Mouse (Mus musculus): ENCODE measurements at regions not wholly inside any gene's neighbourhood (a gene's known extent, or its start where the extent isn't known, plus 50 kb on each side); places are given as distances from the start of the nearest gene placed in this dataset.

GRCm38 (mm10) chr2:105454353-105454752 lies 55.2 kb upstream of the Rcn1 start:
- DNase-seq (ENCODE audit: low read depth) = no peak

DNA sequence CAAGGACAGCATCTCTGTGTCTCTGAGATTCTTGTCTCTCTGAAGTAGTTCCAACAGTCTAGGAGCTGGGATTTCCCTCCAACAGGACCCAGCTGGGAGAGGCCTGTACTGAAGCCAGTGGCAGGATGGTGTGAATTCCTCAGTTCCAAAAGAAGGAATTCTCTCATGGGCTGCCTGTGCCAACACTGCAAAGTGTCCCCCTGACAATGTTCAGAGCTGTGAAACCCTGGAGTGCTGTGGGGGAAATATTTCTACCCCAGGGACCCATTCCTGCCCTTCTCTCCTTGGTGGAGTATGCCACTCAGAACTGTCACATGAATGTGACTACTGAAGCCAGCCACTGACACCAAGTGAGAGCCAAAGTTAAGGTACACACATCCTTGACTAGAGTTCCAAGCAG lies 55.7 kb upstream of the Rcn1 start:
- no peak for DNase-seq (ENCODE audit: low read depth)

GRCm38 (mm10) chr2:105458643-105459042 lies 59.5 kb upstream of the Rcn1 start:
- DNase-seq (ENCODE audit: low read depth) = no peak

DNA sequence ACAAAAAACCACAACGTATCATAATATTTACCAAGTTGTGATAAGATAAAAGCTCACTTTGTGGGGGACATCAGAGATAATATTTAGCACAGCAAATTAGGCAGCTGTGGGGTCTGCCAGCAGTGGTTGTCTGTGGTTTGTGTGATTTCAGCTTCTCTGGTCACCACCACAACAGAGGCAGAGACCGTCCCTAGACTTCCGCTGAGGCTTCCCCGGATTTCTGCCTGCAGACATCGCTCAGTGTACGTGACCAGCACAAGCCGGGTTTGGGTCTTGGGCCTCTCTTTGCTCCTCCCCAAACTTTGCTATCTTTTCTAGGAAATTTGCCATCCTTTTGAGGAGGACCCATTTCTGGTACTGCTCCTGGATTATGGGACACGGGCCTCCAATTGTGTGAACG lies 60.4 kb upstream of the Rcn1 start:
- DNase-seq (ENCODE audit: low read depth) = no peak

- no peak for DNase-seq (ENCODE audit: low read depth)
Measured at GRCm38 (mm10) chr2:105465630-105466029, 66.5 kb upstream of the Rcn1 start.

- DNase-seq (ENCODE audit: low read depth) = peak; percentile 70
Measured at GRCm38 (mm10) chr2:105468930-105469329, 69.8 kb upstream of the Rcn1 start.

GRCm38 (mm10) chr2:105476028-105476677 lies 77.0 kb upstream of the Rcn1 start:
- DNase-seq (ENCODE audit: low read depth) = no peak

- DNase-seq (ENCODE audit: low read depth) = no peak
Measured at GRCm38 (mm10) chr2:105481990-105482592, 83.0 kb upstream of the Rcn1 start.

- DNase-seq (ENCODE audit: low read depth) = no peak
Measured at GRCm38 (mm10) chr2:105484496-105484895, 85.4 kb upstream of the Rcn1 start.

DNA sequence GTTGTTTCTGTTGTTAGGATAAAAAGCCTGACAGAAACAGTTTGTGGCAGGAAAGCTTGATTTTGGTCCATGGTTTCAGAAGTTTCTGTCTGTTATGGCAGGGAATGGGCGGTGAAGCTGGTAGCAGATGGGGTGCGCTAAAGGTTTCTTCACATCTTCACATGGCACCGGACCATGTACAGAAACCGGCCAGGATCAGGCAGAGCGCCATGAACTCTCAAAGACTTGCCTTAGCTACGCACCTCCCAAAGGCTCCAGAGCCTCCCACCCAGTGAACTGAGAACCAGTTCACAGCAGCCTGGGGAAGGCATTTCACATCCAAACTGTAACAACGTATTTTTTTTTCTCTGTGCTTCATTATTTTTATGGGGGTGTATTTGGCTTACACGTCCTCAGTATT lies 86.2 kb upstream of the Rcn1 start:
- no peak for DNase-seq (ENCODE audit: low read depth)

DNA sequence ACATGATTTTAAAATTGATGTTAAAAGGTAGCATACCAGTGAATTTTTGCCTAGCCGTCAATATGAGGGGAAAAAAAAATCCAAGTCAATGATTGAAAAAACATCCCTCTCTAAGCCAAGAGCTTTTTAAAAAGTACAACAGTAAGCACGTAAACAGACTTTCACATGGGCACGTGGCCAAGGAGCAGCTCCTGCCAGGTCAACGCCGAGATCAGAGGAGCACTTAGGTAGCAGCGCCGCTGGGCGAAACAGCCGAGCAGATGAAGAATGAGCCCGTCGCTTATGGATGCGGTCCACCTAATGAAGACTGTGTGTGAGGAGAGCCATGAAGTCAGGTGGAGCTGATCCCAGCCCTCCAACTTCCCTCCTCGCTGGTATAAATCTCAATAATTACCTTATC lies 96.7 kb upstream of the Rcn1 start:
- no peak for DNase-seq (ENCODE audit: low read depth)

DNA sequence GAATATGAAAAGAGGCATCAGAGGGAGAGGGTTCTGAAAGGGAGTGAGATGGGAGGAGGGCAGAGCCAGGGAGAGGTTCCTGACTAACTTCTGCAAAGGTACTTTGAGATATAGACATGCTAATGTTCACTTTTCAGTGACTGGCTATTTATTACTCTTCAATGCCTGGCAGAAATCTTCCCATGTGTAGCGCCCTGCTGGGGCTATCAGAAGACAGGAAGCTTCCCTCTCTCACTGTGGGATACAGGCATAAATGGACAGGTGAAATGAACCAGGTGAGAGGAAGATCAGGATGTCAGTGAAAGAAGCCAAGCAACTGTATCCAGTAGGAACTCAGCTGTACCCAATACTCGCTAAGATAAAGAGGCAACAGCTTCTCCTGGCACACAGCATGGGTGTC lies 105.1 kb upstream of the Rcn1 start:
- DNase-seq (ENCODE audit: low read depth) = no peak

DNA sequence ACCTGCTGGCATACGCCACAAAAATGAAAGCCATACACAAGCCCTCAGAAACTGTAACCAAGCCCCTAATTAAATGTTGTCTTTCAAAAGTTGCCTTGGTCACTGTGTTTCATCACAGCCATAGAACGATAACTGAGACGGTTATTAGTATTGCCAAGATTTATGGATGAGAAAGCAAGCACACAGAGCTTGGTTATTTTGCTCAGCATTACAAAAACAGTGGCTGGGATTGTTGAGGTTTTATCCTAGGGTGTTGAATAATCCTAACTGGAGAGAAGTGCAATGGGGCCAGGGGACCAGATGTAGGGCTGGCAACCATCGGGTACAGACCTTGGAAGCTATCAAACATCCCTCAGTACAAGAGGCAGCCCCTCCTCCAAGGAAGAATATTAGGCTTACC lies 106.4 kb upstream of the Rcn1 start:
- no peak for DNase-seq (ENCODE audit: low read depth)

GRCm38 (mm10) chr2:105507160-105507559 lies 108.0 kb upstream of the Rcn1 start:
- no peak for DNase-seq (ENCODE audit: low read depth)

DNA sequence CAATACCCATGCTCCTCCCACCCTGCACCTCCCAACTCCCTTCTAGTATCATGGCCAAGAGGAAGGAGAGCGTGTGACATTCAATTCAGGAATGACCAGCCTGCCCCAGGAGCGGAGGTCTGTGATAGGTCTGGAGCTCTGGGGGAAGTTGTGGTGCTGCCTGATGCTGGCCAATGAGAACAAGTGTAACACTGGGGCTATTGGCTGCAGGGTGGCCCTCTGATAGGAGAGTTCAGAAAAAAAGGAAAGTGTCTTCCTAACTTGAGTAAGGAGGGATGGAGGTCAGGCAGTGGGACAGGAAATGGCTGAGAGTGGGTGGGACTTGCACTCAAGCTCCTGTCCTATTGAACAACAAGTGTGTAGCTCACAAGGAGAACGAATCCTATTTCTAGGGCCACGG lies 111.7 kb upstream of the Rcn1 start:
- no peak for DNase-seq (ENCODE audit: low read depth)

GRCm38 (mm10) chr2:105511690-105512089 lies 112.6 kb upstream of the Rcn1 start:
- no peak for DNase-seq (ENCODE audit: low read depth)

DNA sequence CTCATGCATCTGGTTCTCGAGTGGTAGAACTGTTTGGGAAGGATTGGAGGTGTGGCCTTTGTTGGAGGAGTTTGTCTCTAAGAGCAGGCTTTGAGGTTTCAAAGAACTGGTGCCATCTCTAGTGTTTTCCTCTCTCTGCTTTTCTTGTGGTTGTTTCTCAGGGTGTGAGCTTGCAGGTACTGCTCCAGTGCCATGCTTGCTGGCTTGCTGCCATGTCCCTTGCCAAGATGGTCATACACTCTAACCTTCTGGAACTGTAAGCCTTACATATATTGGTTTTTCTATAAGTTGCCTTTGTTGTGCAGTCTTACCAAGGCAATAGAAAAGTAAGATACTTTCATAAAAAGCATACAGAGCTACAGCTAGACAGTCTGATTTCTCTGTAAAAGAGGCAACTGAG lies 115.1 kb upstream of the Rcn1 start:
- DNase-seq (ENCODE audit: low read depth) = no peak

- no peak for DNase-seq (ENCODE audit: low read depth)
Measured at GRCm38 (mm10) chr2:105514881-105515280, 115.8 kb upstream of the Rcn1 start.

DNA sequence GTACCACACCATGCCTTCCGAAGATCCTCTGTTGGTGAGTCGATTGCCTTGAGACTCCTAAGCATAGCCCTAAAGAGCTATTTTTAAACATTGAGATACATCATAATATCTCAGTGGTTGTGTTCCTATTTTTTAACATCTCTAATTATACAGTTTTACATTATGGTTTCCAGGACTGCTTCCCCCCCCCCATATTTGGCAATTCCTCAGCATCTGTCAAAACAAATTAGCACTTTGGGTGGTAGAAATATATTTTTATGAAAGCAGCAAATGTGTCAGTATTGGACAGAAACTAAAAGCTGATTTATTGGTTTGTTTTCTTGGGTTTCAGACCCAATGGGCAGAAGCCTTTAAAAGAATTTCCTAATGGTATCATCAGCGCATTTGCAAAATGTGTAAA lies 116.2 kb upstream of the Rcn1 start:
- DNase-seq (ENCODE audit: low read depth) = no peak

GRCm38 (mm10) chr2:105516267-105517133 lies 117.4 kb upstream of the Rcn1 start:
- no peak for DNase-seq (ENCODE audit: low read depth)

DNA sequence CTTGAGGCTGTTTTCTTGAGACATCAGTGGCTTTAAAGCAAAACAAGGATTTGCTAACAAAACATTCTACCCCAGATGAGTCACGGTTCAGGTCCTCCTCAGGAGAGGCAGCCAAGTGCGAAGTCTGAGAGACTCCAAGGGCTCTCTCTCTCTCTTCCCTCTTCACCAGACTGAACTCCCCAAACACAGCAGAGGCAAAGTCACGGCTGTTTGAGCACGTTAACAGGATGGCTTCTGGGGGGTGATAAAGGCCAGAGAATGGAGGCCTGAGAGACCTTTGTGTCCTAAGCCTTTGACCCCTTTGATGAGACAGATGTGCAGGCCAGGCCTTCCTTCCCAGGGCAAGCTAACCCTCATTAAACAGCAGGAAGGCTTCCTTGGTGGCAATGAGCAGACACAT lies 122.7 kb upstream of the Rcn1 start:
- DNase-seq (ENCODE audit: low read depth) = peak; percentile 15

GRCm38 (mm10) chr2:105523297-105523802 lies 124.2 kb upstream of the Rcn1 start:
- peak; percentile 25 for DNase-seq (ENCODE audit: low read depth)

DNA sequence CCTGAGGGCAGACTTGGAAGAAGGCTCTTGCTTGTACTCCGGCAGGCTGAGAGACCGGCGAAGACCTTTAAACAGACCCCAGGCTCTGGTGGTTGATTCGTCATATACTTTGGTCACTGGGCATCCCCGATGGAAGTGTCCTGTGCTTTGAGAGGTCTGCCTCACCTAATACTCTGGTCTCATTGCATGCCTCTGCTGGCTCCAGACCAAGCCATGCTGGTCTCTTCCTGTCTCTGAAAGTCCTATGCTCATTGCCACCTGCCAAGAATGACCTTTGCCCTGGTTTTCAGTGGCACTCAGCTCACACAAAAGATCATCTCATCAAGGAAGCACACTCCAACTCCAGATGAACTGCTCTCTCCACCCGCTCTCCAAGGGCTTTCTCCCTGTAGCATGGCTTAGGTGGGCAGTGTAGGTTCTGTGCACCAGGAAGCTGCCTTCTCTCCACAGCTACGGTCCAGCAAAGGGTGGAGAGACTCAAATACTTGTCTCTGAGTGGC lies 126.0 kb upstream of the Rcn1 start:
- no peak for DNase-seq (ENCODE audit: low read depth)
